Mouse (Mus musculus): ENCODE measurements around the gene Brinp2. TPM values are rescaled to one million over a fixed set of nuclear protein-coding genes. Genes with fewer than 3 reads are reported as not detected.

Brinp2 gene
- polyA plus RNA-seq, 1 experiment from 2014 or later, result 0.33 TPM

DNA sequence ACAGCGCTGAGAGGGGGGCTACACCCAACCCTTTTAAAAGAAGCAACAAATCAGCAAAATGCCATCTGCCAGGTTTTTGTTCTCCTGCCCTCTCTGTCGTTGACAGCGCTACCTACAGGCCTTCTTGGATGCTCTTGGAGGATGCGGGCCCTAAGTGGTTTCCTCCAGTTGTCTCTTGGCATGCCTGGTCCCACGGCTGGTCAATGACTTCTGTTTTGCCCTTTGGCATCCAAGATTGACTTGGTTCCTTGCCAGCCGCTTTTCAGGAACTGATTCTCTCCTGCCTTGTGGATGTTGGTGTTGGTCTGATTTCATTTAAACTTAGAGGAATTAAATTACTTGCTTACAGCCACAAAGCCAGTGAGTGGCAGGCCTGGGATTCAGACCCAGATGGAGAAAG lies 32.8 kb downstream of the Brinp2 start:
- Histone ChIP-seq H3K4me2 (no peak overlapping the region), H3K4me3 (ENCODE audit: low read depth, low read length) (no peak overlapping the region), H3K27ac (ENCODE audit: low read depth, low read length) (no peak overlapping the region), H3K36me3 (ENCODE audit: control insufficient read depth, insufficient read depth, low read length) (no peaks in the 10 kb centered on the region), H3K27me3 (ENCODE audit: control insufficient read depth, insufficient read depth, low read length) (no peaks in the 10 kb centered on the region), H3K9me3 (replicated peaks; ENCODE audit: control insufficient read depth, low read length) (no peaks in the 10 kb centered on the region), H3K4me1 (ENCODE audit: control insufficient read depth, insufficient read depth, low read length) (no peaks in the 10 kb centered on the region), H3K9ac (ENCODE audit: low read depth, low read length) (no peak overlapping the region)
- no peak for ATAC-seq (replicated peaks; ENCODE audit: insufficient number of reproducible peaks, low FRiP score, low TSS enrichment)
- WGBS (ENCODE audit: insufficient replicate concordance), result 80% methylated on average over 6 of the region's 6 CpGs

GRCm38 (mm10) chr1:158310426-158311156 lies 45.5 kb downstream of the Brinp2 start:
- 65% methylated on average over 5 of the region's 5 CpGs for WGBS (ENCODE audit: insufficient replicate concordance)

DNA sequence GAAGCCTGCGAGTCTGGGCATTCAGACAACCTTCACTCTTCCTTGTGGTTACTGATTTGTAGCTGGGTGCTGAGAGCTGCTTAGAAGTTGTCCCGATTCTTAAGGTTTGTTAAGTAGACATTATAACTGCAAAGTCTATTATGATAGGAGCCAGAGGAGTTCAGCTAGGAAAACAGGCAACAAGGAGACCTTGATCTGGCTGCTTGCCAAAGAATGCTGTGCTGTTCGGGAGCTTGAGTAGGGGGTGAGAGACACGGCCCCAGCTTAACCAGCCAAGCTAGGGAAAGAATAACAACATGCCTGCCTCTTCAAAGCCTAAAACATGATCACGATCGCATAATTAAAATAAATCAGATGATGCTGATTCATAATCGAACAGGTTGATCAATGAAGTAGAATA lies 59.1 kb downstream of the Brinp2 start:
- Histone ChIP-seq H3K4me1 (ENCODE audit: control insufficient read depth, insufficient read depth, low read length) (peaks cover 25% of the 10 kb centered on the region), H3K27ac (ENCODE audit: low read depth, low read length) (0 out of 2 replicates have a peak overlapping the region, but pooled peaks have one; percentile 35), H3K9me3 (replicated peaks; ENCODE audit: control insufficient read depth, low read length) (no peaks in the 10 kb centered on the region), H3K4me3 (ENCODE audit: low read depth, low read length) (no peak overlapping the region), H3K4me2 (peak overlapping the region; percentile 39), H3K9ac (ENCODE audit: low read depth, low read length) (0 out of 2 replicates have a peak overlapping the region, but pooled peaks have one; percentile 10), H3K36me3 (ENCODE audit: control insufficient read depth, insufficient read depth, low read length) (no peaks in the 10 kb centered on the region), H3K27me3 (ENCODE audit: control insufficient read depth, insufficient read depth, low read length) (no peaks in the 10 kb centered on the region)
- ATAC-seq (replicated peaks; ENCODE audit: insufficient number of reproducible peaks, low FRiP score, low TSS enrichment), result no peak
- 45% methylated on average over 7 of the region's 7 CpGs for WGBS (ENCODE audit: insufficient replicate concordance)

More at GRCm38 (mm10) chr1:158310426-158311156, 45.5 kb downstream of the Brinp2 start:
- Histone ChIP-seq H3K27ac (ENCODE audit: low read depth, low read length) (no peak overlapping the region), H3K27me3 (ENCODE audit: control insufficient read depth, insufficient read depth, low read length) (no peaks in the 10 kb centered on the region), H3K4me2 (no peak overlapping the region), H3K9me3 (replicated peaks; ENCODE audit: control insufficient read depth, low read length) (no peaks in the 10 kb centered on the region), H3K9ac (ENCODE audit: low read depth, low read length) (no peak overlapping the region), H3K4me1 (ENCODE audit: control insufficient read depth, insufficient read depth, low read length) (no peaks in the 10 kb centered on the region), H3K4me3 (ENCODE audit: low read depth, low read length) (no peak overlapping the region), H3K36me3 (ENCODE audit: control insufficient read depth, insufficient read depth, low read length) (no peaks in the 10 kb centered on the region)
- no peak for ATAC-seq (replicated peaks; ENCODE audit: insufficient number of reproducible peaks, low FRiP score, low TSS enrichment)

DNA sequence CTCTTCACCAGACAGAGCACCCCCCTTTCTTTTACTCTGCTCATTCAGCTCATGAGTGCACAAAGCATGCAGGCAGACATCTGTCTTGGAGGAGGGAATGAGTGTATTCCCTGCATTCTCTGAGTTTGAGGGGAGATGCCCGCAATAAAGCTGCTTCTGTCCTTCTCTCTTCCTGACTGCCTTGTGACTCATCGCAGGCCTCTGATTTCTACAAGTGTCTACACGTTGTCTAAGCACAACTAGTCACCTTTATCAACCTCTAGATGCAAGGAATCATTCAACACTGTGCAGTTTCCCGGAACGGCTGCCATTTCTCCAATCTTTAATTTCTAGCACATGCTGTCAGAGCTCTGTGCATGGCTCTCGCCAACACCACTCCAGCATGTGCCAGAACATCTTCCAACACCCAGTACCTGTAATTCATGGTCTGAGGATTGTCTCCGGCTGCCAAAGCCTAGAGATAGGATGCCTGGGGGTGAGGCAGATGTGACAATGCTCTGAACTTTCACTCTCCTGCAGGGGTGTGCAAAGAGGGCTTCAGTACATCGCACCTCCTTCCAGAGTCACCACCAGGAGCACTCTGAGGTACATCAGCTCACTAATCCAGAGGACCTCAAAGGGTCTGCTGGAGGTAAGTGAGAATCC lies 59.7 kb downstream of the Brinp2 start:
- Histone ChIP-seq H3K9ac (ENCODE audit: low read depth, low read length) (no peak overlapping the region), H3K27ac (ENCODE audit: low read depth, low read length) (0 out of 2 replicates have a peak overlapping the region, but pooled peaks have one; percentile 35), H3K27me3 (ENCODE audit: control insufficient read depth, insufficient read depth, low read length) (no peaks in the 10 kb centered on the region), H3K4me1 (ENCODE audit: control insufficient read depth, insufficient read depth, low read length) (peaks cover 25% of the 10 kb centered on the region), H3K9me3 (replicated peaks; ENCODE audit: control insufficient read depth, low read length) (no peaks in the 10 kb centered on the region), H3K36me3 (ENCODE audit: control insufficient read depth, insufficient read depth, low read length) (no peaks in the 10 kb centered on the region), H3K4me2 (peak overlapping the region; percentile 39), H3K4me3 (ENCODE audit: low read depth, low read length) (no peak overlapping the region)
- peak; percentile 61; the same call in 1 of the 2 replicates for ATAC-seq (replicated peaks; ENCODE audit: insufficient number of reproducible peaks, low FRiP score, low TSS enrichment)
- 38% methylated on average over 8 of the region's 8 CpGs for WGBS (ENCODE audit: insufficient replicate concordance)

- Histone ChIP-seq H3K36me3 (ENCODE audit: control insufficient read depth, insufficient read depth, low read length) (no peaks in the 10 kb centered on the region), H3K4me1 (ENCODE audit: control insufficient read depth, insufficient read depth, low read length) (peaks cover 25% of the 10 kb centered on the region), H3K4me3 (ENCODE audit: low read depth, low read length) (no peak overlapping the region), H3K27ac (ENCODE audit: low read depth, low read length) (no peak overlapping the region), H3K9me3 (replicated peaks; ENCODE audit: control insufficient read depth, low read length) (no peaks in the 10 kb centered on the region), H3K4me2 (no peak overlapping the region), H3K9ac (ENCODE audit: low read depth, low read length) (no peak overlapping the region), H3K27me3 (ENCODE audit: control insufficient read depth, insufficient read depth, low read length) (no peaks in the 10 kb centered on the region)
- ATAC-seq (replicated peaks; ENCODE audit: insufficient number of reproducible peaks, low FRiP score, low TSS enrichment), result no peak
- WGBS (ENCODE audit: insufficient replicate concordance), result 41% methylated on average over 16 of the region's 16 CpGs
These were observed 60.9 kb downstream of the Brinp2 start for GRCm38 (mm10) chr1:158295270-158295669.

DNA sequence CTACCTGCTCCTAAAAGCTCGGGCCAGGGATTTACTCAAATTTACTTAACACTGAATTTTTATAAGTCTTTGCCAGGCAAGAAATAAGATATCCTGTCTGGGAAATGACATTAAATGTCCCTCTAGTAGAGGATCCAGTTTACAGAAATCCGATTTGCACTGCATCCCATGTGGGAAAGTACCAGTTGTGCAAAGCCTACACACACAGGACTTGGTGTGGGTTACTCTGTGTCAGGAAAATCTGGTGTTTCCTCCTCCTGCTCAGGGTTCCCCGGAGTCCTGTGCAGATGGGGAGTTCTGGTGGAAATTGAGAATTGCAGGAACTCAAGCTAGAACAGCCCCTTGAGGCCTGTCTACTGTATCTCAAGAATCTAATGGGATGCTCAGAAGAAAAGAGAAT lies 70.9 kb downstream of the Brinp2 start:
- no peaks in the 10 kb centered on the region for H3K4me1 ChIP-seq (ENCODE audit: control insufficient read depth, insufficient read depth, low read length)
- no peak for ATAC-seq (replicated peaks; ENCODE audit: insufficient number of reproducible peaks, low FRiP score, low TSS enrichment)
- 67% methylated on average over 3 of the region's 3 CpGs for WGBS (ENCODE audit: insufficient replicate concordance)
- H3K4me2 ChIP-seq, result no peak overlapping the region
- no peaks in the 10 kb centered on the region for H3K36me3 ChIP-seq (ENCODE audit: control insufficient read depth, insufficient read depth, low read length)
- no peak overlapping the region for H3K27ac ChIP-seq (ENCODE audit: low read depth, low read length)
- no peak overlapping the region for H3K4me3 ChIP-seq (ENCODE audit: low read depth, low read length)
- no peaks in the 10 kb centered on the region for H3K9me3 ChIP-seq (replicated peaks; ENCODE audit: control insufficient read depth, low read length)
- no peak overlapping the region for H3K9ac ChIP-seq (ENCODE audit: low read depth, low read length)
- no peaks in the 10 kb centered on the region for H3K27me3 ChIP-seq (ENCODE audit: control insufficient read depth, insufficient read depth, low read length)

- H3K27ac ChIP-seq (ENCODE audit: low read depth, low read length), result no peak overlapping the region
- H3K4me3 ChIP-seq (ENCODE audit: low read depth, low read length), result no peak overlapping the region
- WGBS (ENCODE audit: insufficient replicate concordance), result 79% methylated on average over 7 of the region's 7 CpGs
- H3K4me2 ChIP-seq, result no peak overlapping the region
- H3K4me1 ChIP-seq (ENCODE audit: control insufficient read depth, insufficient read depth, low read length), result no peaks in the 10 kb centered on the region
- no peak for ATAC-seq (replicated peaks; ENCODE audit: insufficient number of reproducible peaks, low FRiP score, low TSS enrichment)
- H3K27me3 ChIP-seq (ENCODE audit: control insufficient read depth, insufficient read depth, low read length), result no peaks in the 10 kb centered on the region
- no peaks in the 10 kb centered on the region for H3K36me3 ChIP-seq (ENCODE audit: control insufficient read depth, insufficient read depth, low read length)
- H3K9me3 ChIP-seq (replicated peaks; ENCODE audit: control insufficient read depth, low read length), result no peaks in the 10 kb centered on the region
- H3K9ac ChIP-seq (ENCODE audit: low read depth, low read length), result no peak overlapping the region
These were observed 72.3 kb downstream of the Brinp2 start for GRCm38 (mm10) chr1:158283869-158284268.

DNA sequence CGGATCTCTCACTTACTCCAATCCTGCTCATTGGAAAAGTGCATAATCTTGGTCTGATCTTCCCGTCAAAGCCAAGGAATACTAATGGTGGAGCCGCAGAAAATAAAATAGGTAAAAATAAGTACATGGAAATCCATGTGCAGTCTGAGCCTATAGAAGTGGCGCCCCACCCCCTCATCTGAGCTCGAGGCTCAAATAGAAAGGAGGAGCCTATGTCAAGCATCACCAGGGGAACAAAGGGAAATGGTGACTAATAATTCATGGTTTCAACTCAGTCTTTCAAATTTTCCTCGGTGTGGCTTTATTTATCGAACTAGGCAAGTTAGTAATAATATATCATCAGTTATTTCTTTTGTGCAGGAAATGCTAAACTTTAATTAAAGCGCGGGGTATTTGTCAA lies 84.1 kb downstream of the Brinp2 start:
- 82% methylated on average over 9 of the region's 9 CpGs for WGBS (ENCODE audit: insufficient replicate concordance)
- ATAC-seq (replicated peaks; ENCODE audit: insufficient number of reproducible peaks, low FRiP score, low TSS enrichment), result no peak
- no peaks in the 10 kb centered on the region for H3K36me3 ChIP-seq (ENCODE audit: control insufficient read depth, insufficient read depth, low read length)

More for the DNA sequence above, 84.1 kb downstream of the Brinp2 start:
- no peak overlapping the region for H3K9ac ChIP-seq (ENCODE audit: low read depth, low read length)
- no peaks in the 10 kb centered on the region for H3K27me3 ChIP-seq (ENCODE audit: control insufficient read depth, insufficient read depth, low read length)
- no peak overlapping the region for H3K4me2 ChIP-seq
- H3K4me3 ChIP-seq (ENCODE audit: low read depth, low read length), result no peak overlapping the region
- no peak overlapping the region for H3K27ac ChIP-seq (ENCODE audit: low read depth, low read length)
- no peaks in the 10 kb centered on the region for H3K4me1 ChIP-seq (ENCODE audit: control insufficient read depth, insufficient read depth, low read length)
- H3K9me3 ChIP-seq (replicated peaks; ENCODE audit: control insufficient read depth, low read length), result no peaks in the 10 kb centered on the region
